Mouse (Mus musculus) frontal cortex, postnatal 10 days (tissue): ENCODE measurements at regions not wholly inside any gene's neighbourhood (a gene's known extent, or its start where the extent isn't known, plus 50 kb on each side); places are given as distances from the start of the nearest gene placed in this dataset.
A peak's percentile ranks its signal among the peaks of the same experiment; 100 is the strongest.

Experiments used
- DNase-seq, 2 experiments: peaks; one replicate each; pipeline ENCODE4 v3.0.0; 2022; ENCODE audit warnings: low spot score in 2 of 2, mixed read lengths in 1 of 2

DNA sequence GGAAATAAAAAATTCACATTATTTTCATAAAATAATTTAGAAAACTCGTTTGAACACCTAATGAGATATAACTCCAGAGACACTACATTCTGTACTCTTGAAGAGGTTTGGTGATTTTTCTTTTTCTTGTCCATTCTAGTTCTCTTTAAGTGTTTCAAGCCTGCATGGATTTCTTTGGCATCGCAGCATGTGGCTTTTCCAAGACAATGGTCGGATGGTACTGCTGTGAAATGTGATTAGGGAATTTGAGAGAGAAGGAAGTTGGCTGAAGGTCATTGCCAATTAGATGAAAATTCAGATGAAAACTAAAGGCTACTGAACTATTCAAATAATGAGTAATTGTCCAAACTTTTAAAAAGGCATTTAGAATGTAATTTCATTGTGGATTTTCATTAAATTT is 572.2 kb downstream of the Phex start:
- DNase-seq: no peak

DNA sequence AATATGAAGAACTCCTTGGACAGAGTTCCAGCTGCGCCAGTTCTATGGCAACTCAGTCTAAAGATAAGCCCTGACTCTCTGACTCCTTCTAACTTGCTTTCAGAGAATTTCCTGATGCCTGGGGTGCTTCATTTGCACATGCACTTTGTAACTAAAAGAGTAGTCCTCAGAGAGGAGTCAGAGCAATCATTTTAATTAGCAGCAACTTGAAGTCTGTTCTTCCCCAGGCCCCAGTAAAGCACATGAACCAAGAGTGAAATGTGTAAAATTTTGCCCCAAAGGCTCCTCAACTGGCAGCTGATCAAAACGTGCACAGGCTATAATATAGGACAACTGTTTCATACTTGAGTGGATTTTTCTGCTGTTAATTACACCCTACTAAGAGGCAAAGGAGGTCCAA is 573.8 kb downstream of the Phex start:
- DNase-seq: no peak

DNA sequence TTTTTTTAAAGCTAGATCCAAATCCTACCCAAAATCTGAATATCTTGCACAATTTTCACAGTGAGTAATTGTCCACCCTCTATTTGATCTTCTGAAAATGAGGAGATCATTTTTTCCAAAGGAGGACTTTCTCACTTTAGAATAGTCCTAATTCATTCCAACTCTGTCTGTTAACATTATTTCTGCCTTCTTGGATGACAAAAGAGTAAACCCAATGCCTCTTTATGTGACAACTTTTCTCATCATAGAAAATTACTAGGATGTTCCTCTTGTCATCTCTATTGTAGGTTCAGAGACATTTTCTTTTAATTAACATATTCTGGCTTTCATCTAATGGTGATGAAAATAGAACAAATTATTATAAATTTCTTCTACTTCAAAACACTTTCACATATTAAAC is 582.9 kb downstream of the Phex start:
- no peak for DNase-seq

DNA sequence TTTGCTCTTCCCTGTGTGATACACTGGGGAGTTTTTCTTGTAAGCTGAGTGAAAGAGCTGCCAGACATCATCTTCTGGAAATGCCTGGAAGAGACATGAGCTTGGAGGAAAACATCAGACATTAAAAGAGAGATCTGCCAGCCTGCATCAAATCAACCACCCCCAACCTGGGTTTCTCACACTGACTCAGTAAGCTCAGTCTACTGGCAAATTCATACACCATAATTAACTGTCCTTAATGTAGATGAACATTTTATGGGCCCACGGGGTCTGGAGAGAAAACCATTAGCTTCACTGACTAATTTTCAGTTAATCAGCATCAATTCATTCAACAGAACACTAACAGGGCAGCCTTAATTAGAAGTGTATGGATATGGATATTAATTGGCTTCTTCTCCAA is 608.3 kb downstream of the Phex start:
- DNase-seq: peak in 1 of 2 experiments; percentile 2
